Mouse (Mus musculus) bone marrow macrophage, adult 2 months (primary cell): ENCODE data around the gene 2700097O09Rik.

ENCODE experiments used
- CTCF ChIP-seq: IDR thresholded peaks from 2 replicates; pipeline ENCODE4 v1.5.1; 2012; ENCODE audit warnings: low read depth, mild to moderate bottlenecking, low read length, moderate library complexity
- POLR2A ChIP-seq: IDR thresholded peaks from 2 replicates; pipeline ENCODE4 v1.6.1; 2012; ENCODE audit warnings: mild to moderate bottlenecking, low read depth, low read length, borderline replicate concordance

GRCm38 (mm10) chr12:54996979-54997474 is 82.9 kb downstream of the 2700097O09Rik start:
- no peak for TF ChIP-seq CTCF
- TF ChIP-seq POLR2A: no peak
